Mouse (Mus musculus) kidney, embryonic 14.5 days (tissue): ENCODE results near the gene Cog1. TPM values are rescaled to one million over a fixed set of nuclear protein-coding genes. Genes with fewer than 3 reads are reported as not detected.

Source experiments
- ATAC-seq: fragments of 200-750 bp; cut with Nextera tagmentation; 2 replicates; pipeline ENCODE4 v1.8.0; 2017; ENCODE audit warnings: moderate number of reproducible peaks, mild to moderate bottlenecking, moderate TSS enrichment, moderate library complexity; ENCODE audit not compliant: low FRiP score, low TSS enrichment
- H3K27ac ChIP-seq: fragments of 300-500 bp; sonication (generic); 2 replicates; pipeline ENCODE4 v1.5.1; 2014; ENCODE audit warnings: low read depth, mild to moderate bottlenecking, low read length, moderate library complexity, mixed read lengths
- H3K27me3 ChIP-seq: fragments of 300-500 bp; sonication (generic); 2 replicates; pipeline ENCODE4 v1.6.1; 2014; ENCODE audit warnings: mild to moderate bottlenecking, low read length; ENCODE audit not compliant: control insufficient read depth, insufficient read depth
- H3K36me3 ChIP-seq: fragments of 300-500 bp; sonication (generic); 2 replicates; pipeline ENCODE4 v1.6.1; 2014; ENCODE audit warnings: low read length, mixed read lengths; ENCODE audit not compliant: control insufficient read depth, insufficient read depth
- H3K4me1 ChIP-seq: fragments of 300-500 bp; sonication (generic); 2 replicates; pipeline ENCODE4 v1.6.1; 2014; ENCODE audit warnings: low read length, mixed read lengths; ENCODE audit not compliant: control insufficient read depth, insufficient read depth
- H3K4me2 ChIP-seq: fragments of 300-500 bp; sonication (generic); replicated peaks from 2 replicates; pipeline ENCODE4 v1.6.1; 2014; ENCODE audit warnings: low read depth, mild to moderate bottlenecking, low read length
- H3K4me3 ChIP-seq: fragments of 300-500 bp; sonication (generic); 2 replicates; pipeline ENCODE4 v1.5.1; 2014; ENCODE audit warnings: mild to moderate bottlenecking, low read length
- H3K9ac ChIP-seq: fragments of 300-500 bp; sonication (generic); 2 replicates; pipeline ENCODE4 v1.6.1; 2014; ENCODE audit warnings: low read depth, mild to moderate bottlenecking, low read length, moderate library complexity
- H3K9me3 ChIP-seq: fragments of 300-500 bp; sonication (generic); 2 replicates; pipeline ENCODE4 v1.6.1; 2016; ENCODE audit warnings: low read length; ENCODE audit not compliant: control insufficient read depth
- WGBS: fragments of 180-500 bp; shearing (Covaris S2); extraction: QIAGEN DNeasy Blood & Tissue Kit; methylation state at CpG from one replicate; pipeline ENCODE4 v1.1.7; 2014; 5-methylcytosine and 5-hydroxymethylcytosine counted together
- polyA plus RNA-seq: library from polyadenylated mRNA; unstranded; fragments of >200 nt; fragmentation: Nextera tagmentation; extraction: Ambion mirVana; gene quantifications from 2 replicates; pipeline ENCODE4 v1.2.1, GENCODE M21; 2014

Gene Cog1
- polyA plus RNA-seq, 1 experiment from 2014 or later: 29.3 TPM

DNA sequence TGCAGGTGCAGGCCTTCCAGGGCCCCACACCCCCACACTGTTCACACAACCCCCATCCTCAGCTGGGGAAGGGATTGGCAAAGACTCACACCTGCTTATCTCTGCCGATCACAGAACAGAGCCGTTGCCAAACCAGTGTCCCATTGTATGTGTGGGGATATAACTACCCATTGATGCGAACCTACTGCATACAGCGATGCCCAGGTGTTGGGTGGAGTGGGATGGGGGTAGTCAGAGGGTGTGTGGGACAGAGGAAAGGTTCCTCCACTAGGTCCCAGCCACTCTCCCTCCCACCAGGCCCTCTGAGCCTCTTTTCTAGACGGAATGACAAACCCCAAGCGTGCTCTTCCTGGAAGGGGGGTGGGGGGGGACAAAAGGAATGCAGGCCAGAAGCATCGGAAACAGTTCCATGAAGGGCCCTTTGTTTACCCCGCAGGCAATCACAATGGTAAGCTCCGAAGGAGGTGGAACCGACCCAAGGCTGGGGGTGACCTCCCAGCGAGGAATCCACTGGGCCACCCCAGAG, 60.8 kb downstream of the Cog1 start, which contains the start of gene Cpsf4l:
Gene Cpsf4l (minus strand): TSS at position 287 of the 526 bp plus-strand sequence.
- WGBS: 12% methylated on average over 11 of the region's 11 CpGs
- Histone ChIP-seq H3K4me1 (peaks cover 19% of the 10 kb centered on the region), H3K4me3 (no peak within 1 kb of the TSS), H3K36me3 (no peaks in the 10 kb centered on the region), H3K9me3 (no peaks in the 10 kb centered on the region), H3K4me2 (peak within 1 kb of the TSS; percentile 15; the same call in 1 of the 2 replicates), H3K9ac (peak within 1 kb of the TSS; percentile 54), H3K27me3 (no peaks in the 10 kb centered on the region; the same call in 1 of the 2 replicates), H3K27ac (peak within 1 kb of the TSS; percentile 71)
- peak; percentile 26; the same call in 1 of the 2 replicates for ATAC-seq

DNA sequence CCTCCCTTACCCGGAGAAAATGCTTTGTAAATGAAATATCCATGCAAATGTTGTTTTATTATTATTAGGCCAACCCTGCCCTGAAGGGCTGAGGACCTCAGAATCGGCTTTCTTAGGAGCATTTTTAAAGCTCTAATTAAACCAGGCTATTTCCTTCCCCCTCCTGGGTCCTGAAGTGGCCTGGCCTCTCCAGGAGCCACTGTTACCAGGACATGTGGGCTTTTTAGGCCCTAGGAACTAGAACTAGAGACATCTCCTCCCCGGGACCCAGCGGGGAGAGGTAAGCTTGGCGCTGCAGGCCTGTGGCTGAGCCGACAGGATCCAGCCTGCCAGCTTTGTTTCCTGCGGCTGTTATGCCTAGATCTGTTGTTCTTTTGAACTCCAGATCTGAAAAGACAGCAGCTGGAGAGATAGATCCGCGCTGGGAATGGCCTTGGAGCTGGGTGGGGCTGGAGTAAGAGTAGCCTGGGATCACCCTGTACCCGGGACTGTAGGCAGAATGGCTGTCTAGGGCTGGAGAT, 61.3 kb downstream of the Cog1 start:
- no peaks in the 10 kb centered on the region for H3K36me3 ChIP-seq
- H3K27me3 ChIP-seq: no peaks in the 10 kb centered on the region; the same call in 1 of the 2 replicates
- peak overlapping the region; percentile 54 for H3K9ac ChIP-seq
- H3K4me1 ChIP-seq: peaks cover 19% of the 10 kb centered on the region
- no peaks in the 10 kb centered on the region for H3K9me3 ChIP-seq
- no peak overlapping the region for H3K4me3 ChIP-seq
- H3K4me2 ChIP-seq: peak overlapping the region; percentile 15; the same call in 1 of the 2 replicates
- H3K27ac ChIP-seq: peak overlapping the region; percentile 71; the same call in 1 of the 2 replicates
- WGBS: 7% methylated on average over 10 of the region's 10 CpGs
- ATAC-seq: 0 out of 2 replicates have a peak, but pooled peaks have one; percentile 8

GRCm38 (mm10) chr11:113711061-113711460, 62.1 kb downstream of the Cog1 start:
- no peak overlapping the region for H3K4me3 ChIP-seq
- no peak for ATAC-seq
- no peaks in the 10 kb centered on the region; the same call in 1 of the 2 replicates for H3K27me3 ChIP-seq
- no peaks in the 10 kb centered on the region for H3K36me3 ChIP-seq
- no peak overlapping the region for H3K4me2 ChIP-seq
- no peaks in the 10 kb centered on the region for H3K9me3 ChIP-seq
- H3K4me1 ChIP-seq: peaks cover 19% of the 10 kb centered on the region
- H3K27ac ChIP-seq: peak overlapping the region; percentile 71; the same call in 1 of the 2 replicates
- no peak overlapping the region for H3K9ac ChIP-seq
- 67% methylated on average over 1 of the region's 1 CpGs for WGBS

DNA sequence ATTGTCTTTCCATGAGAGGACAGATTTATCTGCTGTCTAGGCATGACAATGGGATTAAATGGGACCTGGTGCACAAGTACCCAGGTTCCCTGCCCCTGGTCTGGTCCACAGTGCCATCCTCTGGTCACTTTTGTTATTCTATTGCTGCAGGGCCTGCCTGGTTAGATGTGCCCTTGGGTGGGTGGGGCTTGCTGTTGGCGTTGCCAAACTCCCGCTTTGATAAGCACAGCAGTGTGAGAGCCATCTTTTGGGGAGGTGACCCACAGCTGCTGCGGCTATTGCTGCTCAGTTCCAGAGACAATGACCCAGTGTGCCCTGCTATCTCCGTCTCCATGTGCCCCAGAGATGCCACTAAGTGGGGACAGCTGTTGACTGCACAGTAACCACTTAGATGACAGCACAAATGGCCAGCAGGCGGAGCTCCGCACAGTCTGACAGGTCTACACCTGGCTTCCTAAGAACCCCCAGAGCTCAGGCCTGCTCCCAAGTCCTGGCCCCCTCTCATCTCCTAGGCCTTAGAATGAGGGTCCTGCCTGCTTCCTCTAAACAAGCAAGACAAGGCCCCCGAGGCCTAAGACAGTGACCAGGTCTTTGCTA, 66.2 kb downstream of the Cog1 start:
- ATAC-seq: peak; percentile 22; the same call in 1 of the 2 replicates
- no peaks in the 10 kb centered on the region for H3K36me3 ChIP-seq
- H3K27ac ChIP-seq: no peak overlapping the region
- no peak overlapping the region for H3K4me2 ChIP-seq
- H3K9ac ChIP-seq: no peak overlapping the region
- peaks cover 7% of the 10 kb centered on the region for H3K4me1 ChIP-seq
- 77% methylated on average over 7 of the region's 7 CpGs for WGBS
- H3K9me3 ChIP-seq: no peaks in the 10 kb centered on the region
- no peak overlapping the region for H3K4me3 ChIP-seq
- no peaks in the 10 kb centered on the region for H3K27me3 ChIP-seq

DNA sequence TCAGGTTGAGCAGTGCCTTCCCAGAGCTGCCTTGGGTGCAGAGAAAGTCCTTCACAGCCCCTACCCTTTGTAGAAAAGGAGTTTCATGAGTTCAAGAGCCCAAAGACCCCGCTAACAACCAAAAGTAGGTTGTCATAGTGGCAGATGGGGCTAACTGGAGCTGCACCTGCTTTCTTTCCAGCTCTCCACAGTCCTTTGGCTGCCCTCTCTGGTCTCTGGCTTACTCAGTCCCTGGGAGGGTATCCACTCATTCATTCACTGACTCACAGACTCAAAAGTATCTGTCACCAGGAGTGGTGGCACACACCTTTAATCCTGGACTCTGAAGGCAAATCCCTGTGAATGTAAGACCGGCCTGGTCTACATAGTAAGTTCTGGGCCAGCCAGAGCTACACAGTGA, 67.2 kb downstream of the Cog1 start:
- Histone ChIP-seq H3K36me3 (no peaks in the 10 kb centered on the region), H3K27ac (no peak overlapping the region), H3K4me3 (no peak overlapping the region), H3K9me3 (no peaks in the 10 kb centered on the region), H3K4me2 (no peak overlapping the region), H3K9ac (no peak overlapping the region), H3K27me3 (no peaks in the 10 kb centered on the region), H3K4me1 (no peaks in the 10 kb centered on the region; the same call in 1 of the 2 replicates)
- no peak for ATAC-seq
- 90% methylated on average over 2 of the region's 2 CpGs for WGBS

Other genes starting within 250 kb of the Cog1 start
- 0.28 and 0.33 TPM in 2 replicates for gene Sstr2, start 29.8 kb upstream of the Cog1 start, polyA plus RNA-seq
- 11.3 and 16.4 TPM in 2 replicates for gene Slc39a11, start 910 bp downstream of the Cog1 start, polyA plus RNA-seq
- gene Fam104a, start 35.0 kb downstream of the Cog1 start, polyA plus RNA-seq: 49.7 and 49.8 TPM in 2 replicates
- gene D11Wsu47e, start 35.2 kb downstream of the Cog1 start, polyA plus RNA-seq: 20.5 and 29.7 TPM in 2 replicates
- gene Cpsf4l, start 60.8 kb downstream of the Cog1 start, polyA plus RNA-seq: 0.90 and 1.4 TPM in 2 replicates
- 36.0 and 45.4 TPM in 2 replicates for gene Cdc42ep4, start 102.7 kb downstream of the Cog1 start, polyA plus RNA-seq